Mouse (Mus musculus) embryonic fibroblast, embryonic 13.5 days (primary cell): ENCODE data around the gene Ffar3. TPM values are rescaled to one million over a fixed set of nuclear protein-coding genes. Genes with fewer than 3 reads are reported as not detected.

Experiments used
- H3K27ac ChIP-seq: 2 replicates; pipeline ENCODE4 v1.5.1; 2012; ENCODE audit warnings: low read length, control low read depth, inconsistent platforms; ENCODE audit not compliant: insufficient read depth
- H3K4me1 ChIP-seq: 2 replicates; pipeline ENCODE4 v1.6.1; 2011; ENCODE audit warnings: low read length; ENCODE audit not compliant: control insufficient read depth, insufficient read depth
- H3K4me3 ChIP-seq: 2 replicates; pipeline ENCODE4 v1.5.1; 2011; ENCODE audit warnings: mild to moderate bottlenecking, control low read depth, low read length; ENCODE audit not compliant: insufficient read depth
- CTCF ChIP-seq: IDR thresholded peaks from 2 replicates; pipeline ENCODE4 v1.5.1; 2011; ENCODE audit warnings: mild to moderate bottlenecking, control low read depth, low read length, moderate library complexity, borderline replicate concordance; ENCODE audit not compliant: insufficient read depth
- POLR2A ChIP-seq: IDR thresholded peaks from 2 replicates; pipeline ENCODE4 v1.6.1; 2011; ENCODE audit warnings: low read depth, mild to moderate bottlenecking, control low read depth, low read length, moderate library complexity
- polyA plus RNA-seq: library from polyadenylated mRNA; stranded (reverse); fragments of >200 nt; gene quantifications from 2 replicates; pipeline ENCODE4 v1.2.4, GENCODE M21; 2011; ENCODE audit warnings: low read depth; ENCODE audit not compliant: missing spikeins, insufficient read length

Gene Ffar3
- polyA plus RNA-seq: not detected in 2 replicates

GRCm38 (mm10) chr7:30856078-30856477 is at the start of gene Ffar3:
Gene Ffar3, minus strand, starts transcription at chr7:30856178.
- TF ChIP-seq CTCF (no peak), POLR2A (no peak)
- no peaks in the 10 kb centered on the region for H3K4me1 ChIP-seq
- H3K27ac ChIP-seq: no peak within 1 kb of the TSS
- H3K4me3 ChIP-seq: no peak within 1 kb of the TSS

GRCm38 (mm10) chr7:30904042-30904441 is 48.1 kb upstream of the Ffar3 start:
- Histone ChIP-seq H3K4me3 (no peak overlapping the region), H3K4me1 (no peaks in the 10 kb centered on the region), H3K27ac (no peak overlapping the region)
- no peak for TF ChIP-seq POLR2A

GRCm38 (mm10) chr7:30895217-30895616 is 39.2 kb upstream of the Ffar3 start:
- Histone ChIP-seq H3K27ac (no peak overlapping the region), H3K4me1 (no peaks in the 10 kb centered on the region), H3K4me3 (no peak overlapping the region)
- TF ChIP-seq CTCF (no peak), POLR2A (no peak)

GRCm38 (mm10) chr7:30892515-30892914 is 36.5 kb upstream of the Ffar3 start:
- no peak for TF ChIP-seq POLR2A
- no peak for TF ChIP-seq CTCF
- no peak overlapping the region for H3K4me3 ChIP-seq
- H3K27ac ChIP-seq: no peak overlapping the region
- no peaks in the 10 kb centered on the region for H3K4me1 ChIP-seq

GRCm38 (mm10) chr7:30891746-30892145 is 35.8 kb upstream of the Ffar3 start:
- no peak overlapping the region for H3K4me3 ChIP-seq
- H3K4me1 ChIP-seq: no peaks in the 10 kb centered on the region
- no peak overlapping the region for H3K27ac ChIP-seq
- TF ChIP-seq CTCF: no peak
- TF ChIP-seq POLR2A: no peak

- Histone ChIP-seq H3K27ac (no peak overlapping the region), H3K4me3 (no peak overlapping the region), H3K4me1 (no peaks in the 10 kb centered on the region)
- TF ChIP-seq POLR2A (no peak), CTCF (no peak)
Measured at GRCm38 (mm10) chr7:30890681-30891080, 34.7 kb upstream of the Ffar3 start.

GRCm38 (mm10) chr7:30888786-30889185 is 32.8 kb upstream of the Ffar3 start:
- H3K4me3 ChIP-seq: no peak overlapping the region
- no peaks in the 10 kb centered on the region for H3K4me1 ChIP-seq
- TF ChIP-seq CTCF (no peak), POLR2A (no peak)
- H3K27ac ChIP-seq: no peak overlapping the region

- Histone ChIP-seq H3K4me1 (no peaks in the 10 kb centered on the region), H3K4me3 (no peak overlapping the region), H3K27ac (no peak overlapping the region)
- TF ChIP-seq POLR2A: no peak
- TF ChIP-seq CTCF: no peak
Measured at GRCm38 (mm10) chr7:30887568-30888188, 31.7 kb upstream of the Ffar3 start.

- TF ChIP-seq POLR2A: no peak
- no peak for TF ChIP-seq CTCF
- no peaks in the 10 kb centered on the region for H3K4me1 ChIP-seq
- no peak overlapping the region for H3K27ac ChIP-seq
- H3K4me3 ChIP-seq: no peak overlapping the region
Measured at GRCm38 (mm10) chr7:30886852-30887251, 30.9 kb upstream of the Ffar3 start.

GRCm38 (mm10) chr7:30884047-30884446 is 28.1 kb upstream of the Ffar3 start:
- H3K27ac ChIP-seq: no peak overlapping the region
- TF ChIP-seq POLR2A (no peak), CTCF (no peak)
- H3K4me1 ChIP-seq: no peaks in the 10 kb centered on the region
- H3K4me3 ChIP-seq: no peak overlapping the region
